Mouse (Mus musculus): ENCODE measurements around the gene Epas1. TPM values are rescaled to one million over a fixed set of nuclear protein-coding genes. Genes with fewer than 3 reads are reported as not detected.

The Epas1 gene
- total RNA-seq, 2 experiments from 2014 or later = 51.0 to 57.3 TPM

DNA sequence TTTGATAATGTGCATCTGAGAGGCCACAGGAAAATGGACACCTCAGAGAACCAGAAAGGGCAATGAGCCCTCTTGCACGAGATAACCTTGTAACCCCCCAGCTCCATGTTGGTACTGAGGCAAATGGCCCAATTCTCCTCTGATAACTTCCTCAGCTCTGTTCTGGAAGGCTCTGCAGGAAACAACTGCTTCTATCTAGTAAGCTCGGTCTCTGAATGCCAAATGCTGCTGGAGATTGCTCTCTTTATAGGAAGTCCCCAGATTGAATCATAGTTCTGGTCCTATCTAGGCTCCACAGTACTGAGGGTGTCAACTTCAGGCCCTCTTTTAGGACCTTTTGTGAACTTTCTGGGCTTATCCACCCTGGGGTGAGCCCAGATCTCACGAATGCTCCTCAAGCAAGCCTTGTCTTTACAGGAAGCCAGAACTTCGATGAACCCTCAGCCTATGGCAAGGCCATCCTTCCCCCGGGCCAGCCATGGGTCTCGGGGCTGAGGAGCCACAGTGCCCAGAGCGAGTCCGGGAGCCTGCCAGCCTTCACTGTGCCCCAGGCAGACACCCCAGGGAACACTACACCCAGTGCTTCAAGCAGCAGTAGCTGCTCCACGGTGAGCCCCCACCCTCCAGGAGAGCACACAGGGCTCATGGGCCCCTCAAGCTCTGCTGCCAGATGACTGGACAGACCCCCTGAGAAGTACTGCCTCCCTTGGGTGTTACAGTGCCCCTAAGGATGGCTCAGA is 71.8 kb downstream of the Epas1 start:
- DNase-seq (ENCODE audit: low spot score in 2 of 2) = no peak

DNA sequence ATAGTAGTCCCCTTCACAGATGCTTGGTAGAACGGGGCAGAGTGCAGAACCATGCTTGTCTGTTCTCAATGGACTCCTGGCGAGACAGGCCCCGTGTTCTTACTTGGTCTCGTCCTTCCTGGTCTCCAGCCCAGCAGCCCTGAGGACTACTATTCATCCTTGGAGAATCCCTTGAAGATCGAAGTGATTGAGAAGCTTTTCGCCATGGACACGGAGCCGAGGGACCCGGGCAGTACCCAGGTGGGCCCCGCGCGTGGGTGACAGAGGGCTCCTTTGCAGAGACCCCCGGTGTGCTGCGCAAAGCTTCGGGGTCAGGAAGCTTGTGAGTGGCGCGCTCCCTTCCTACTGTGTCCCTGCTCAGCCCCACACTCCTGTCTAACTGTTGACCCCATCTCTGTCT is 72.9 kb downstream of the Epas1 start:
- no peak for DNase-seq (ENCODE audit: low spot score in 2 of 2)

DNA sequence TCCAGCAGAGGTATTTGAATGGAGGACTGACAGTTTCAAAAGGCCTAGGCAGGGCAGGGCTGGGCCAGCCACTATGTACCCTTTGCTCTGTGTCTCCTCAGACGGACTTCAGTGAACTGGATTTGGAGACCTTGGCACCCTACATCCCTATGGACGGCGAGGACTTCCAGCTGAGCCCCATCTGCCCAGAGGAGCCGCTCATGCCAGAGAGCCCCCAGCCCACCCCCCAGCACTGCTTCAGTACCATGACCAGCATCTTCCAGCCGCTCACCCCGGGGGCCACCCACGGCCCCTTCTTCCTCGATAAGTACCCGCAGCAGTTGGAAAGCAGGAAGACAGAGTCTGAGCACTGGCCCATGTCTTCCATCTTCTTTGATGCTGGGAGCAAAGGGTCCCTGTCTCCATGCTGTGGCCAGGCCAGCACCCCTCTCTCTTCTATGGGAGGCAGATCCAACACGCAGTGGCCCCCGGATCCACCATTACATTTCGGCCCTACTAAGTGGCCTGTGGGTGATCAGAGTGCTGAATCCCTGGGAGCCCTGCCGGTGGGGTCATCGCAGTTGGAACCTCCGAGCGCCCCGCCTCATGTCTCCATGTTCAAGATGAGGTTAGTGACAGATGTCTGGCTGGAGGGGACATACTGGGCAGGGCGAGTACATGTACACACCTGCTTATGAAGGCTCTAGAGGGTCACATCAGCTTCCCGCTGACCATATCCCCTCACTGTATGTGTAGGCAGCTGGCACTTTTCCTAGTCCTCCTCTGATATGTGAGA is 74.1 kb downstream of the Epas1 start:
- DNase-seq (ENCODE audit: low spot score in 2 of 2) = no peak

DNA sequence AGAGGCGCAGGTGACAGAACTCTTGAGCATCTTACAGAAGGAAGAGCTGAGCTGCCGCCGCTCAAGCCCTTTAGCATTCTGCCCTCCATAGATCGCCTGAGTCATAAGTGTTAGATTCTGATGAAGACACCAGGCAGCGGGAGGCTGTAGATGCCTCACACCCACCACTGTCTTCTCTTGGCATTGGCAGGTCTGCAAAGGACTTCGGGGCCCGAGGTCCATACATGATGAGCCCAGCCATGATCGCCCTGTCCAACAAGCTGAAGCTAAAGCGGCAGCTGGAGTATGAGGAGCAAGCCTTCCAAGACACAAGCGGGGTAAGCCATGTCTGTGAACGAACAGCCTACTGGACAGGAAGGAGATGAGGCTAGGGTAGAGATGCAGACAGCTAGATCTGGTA is 75.0 kb downstream of the Epas1 start:
- DNase-seq (ENCODE audit: low spot score in 2 of 2) = no peak

DNA sequence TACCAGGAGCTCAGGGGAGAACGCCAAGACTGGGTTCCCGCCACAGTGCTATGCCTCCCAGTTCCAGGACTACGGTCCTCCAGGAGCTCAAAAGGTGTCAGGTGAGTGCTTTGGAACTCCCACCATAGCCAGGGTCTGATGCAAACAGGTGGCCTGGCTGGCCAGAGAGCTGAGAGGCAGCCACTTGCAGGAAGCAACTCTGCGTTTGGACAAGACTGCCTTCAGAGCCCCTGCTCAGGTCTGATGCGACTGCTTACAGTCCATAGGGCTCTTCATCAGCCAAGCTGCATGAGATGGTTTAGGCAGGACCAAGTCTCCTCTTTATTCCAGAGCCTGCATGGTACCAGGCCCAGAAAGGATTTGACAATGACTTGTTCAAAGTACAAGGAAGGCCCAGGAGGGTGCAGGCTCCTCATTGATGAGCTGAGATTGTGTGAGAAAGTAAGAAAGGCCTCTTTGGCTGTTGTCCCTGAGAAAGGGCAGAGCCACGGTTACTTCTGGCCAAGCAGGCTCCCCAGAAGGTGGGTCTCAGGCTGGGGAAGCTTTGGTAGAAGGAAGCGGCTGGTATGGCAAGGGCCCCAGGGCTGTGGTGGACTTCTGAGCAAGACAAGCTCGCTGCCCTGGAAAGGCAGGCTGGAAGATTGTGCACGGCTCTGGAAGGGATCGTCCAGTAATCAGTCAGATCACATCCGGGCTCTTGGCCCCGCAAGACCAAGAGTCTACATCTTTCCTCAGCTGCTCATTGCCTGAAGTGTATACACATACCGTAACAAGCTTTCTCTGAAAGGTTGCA is 76.1 kb downstream of the Epas1 start:
- DNase-seq (ENCODE audit: low spot score in 2 of 2) = no peak

DNA sequence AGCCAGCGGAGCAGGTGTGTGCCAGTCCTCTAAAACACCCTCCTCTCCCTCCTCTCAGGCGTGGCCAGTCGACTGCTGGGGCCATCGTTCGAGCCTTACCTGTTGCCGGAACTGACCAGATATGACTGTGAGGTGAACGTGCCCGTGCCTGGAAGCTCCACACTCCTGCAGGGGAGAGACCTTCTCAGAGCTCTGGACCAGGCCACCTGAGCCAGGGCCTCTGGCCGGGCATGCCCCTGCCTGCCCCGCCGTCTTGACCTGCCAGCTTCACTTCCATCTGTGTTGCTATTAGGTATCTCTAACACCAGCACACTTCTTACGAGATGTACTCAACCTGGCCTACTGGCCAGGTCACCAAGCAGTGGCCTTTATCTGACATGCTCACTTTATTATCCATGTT is 77.4 kb downstream of the Epas1 start:
- DNase-seq (ENCODE audit: low spot score in 2 of 2) = no peak

DNA sequence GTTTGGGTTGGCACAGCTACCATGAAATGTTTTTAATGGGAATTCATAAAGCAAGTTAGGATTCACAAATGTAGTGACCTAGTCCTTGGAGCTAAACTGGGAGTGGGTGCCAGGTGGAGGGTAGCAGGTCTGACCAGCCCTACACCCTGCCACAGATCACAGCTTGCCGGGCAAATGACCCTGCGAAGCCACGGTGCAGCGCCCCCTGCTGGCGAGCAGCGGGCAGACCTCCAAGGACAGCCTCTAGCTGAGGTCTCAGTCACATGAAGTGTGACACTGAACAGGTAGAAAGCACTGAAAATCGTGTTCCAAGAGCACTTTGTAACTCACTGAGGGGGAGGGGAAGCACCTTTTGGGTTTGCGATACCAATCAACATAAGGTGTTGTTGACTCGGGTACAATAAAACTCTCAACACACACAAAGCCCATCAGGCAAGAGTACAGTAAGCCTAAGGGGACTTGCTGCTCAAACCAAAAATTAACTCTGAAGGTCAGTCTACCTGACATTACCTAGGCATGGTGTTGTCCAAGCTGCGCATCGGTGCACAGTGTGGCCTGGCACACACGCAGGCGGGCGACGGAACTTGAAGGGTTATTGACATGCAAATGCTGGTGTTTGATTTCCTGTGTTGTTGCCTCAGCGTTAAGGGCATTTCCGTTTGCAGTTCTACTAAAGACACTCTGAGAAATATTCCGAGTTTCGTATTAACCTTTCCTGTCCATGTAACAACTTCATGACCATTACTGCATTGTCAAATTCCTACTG is 79.2 kb downstream of the Epas1 start:
- peak in 1 of 2 experiments; percentile 39 for DNase-seq (ENCODE audit: low spot score in 2 of 2)

DNA sequence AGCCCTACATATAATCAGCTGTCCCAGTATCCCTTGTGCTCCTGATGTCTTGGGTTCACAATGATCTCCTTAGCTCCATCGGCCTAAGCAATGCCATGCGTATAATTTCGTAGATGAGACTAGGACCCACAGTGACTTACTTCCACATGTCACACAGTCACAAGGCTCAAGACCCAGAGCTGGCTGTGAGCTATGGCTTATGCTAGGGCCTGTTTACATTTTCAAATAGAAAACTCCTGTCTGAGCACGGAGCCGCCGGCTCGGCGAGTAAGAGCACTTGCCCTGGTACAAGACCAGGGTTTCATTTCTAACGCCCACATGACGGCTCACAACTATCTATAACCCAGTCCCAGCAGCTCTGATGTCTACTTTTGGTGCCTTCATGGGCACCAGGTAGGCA is 80.4 kb downstream of the Epas1 start:
- no peak for DNase-seq (ENCODE audit: low spot score in 2 of 2)

DNA sequence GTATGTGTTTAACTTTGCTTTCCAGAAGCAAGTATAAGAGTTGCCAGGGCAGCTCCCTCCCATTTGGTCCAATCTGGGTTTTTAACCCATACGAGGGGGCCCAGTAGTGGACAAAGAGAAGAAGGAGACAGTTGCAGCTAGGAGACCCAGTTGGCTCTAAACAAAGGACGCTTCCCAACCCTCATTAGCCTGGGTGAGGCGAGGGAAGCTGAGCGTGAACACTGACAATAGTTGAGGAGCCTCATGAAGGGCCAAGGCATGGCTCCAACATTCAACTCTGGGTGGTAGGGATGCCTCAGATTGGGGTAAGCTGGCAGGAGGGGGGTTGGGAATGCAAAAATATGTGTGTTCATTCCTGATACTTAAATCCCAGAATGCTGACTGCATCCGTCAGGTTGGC is 85.8 kb downstream of the Epas1 start:
- DNase-seq (ENCODE audit: low spot score in 2 of 2) = no peak

DNA sequence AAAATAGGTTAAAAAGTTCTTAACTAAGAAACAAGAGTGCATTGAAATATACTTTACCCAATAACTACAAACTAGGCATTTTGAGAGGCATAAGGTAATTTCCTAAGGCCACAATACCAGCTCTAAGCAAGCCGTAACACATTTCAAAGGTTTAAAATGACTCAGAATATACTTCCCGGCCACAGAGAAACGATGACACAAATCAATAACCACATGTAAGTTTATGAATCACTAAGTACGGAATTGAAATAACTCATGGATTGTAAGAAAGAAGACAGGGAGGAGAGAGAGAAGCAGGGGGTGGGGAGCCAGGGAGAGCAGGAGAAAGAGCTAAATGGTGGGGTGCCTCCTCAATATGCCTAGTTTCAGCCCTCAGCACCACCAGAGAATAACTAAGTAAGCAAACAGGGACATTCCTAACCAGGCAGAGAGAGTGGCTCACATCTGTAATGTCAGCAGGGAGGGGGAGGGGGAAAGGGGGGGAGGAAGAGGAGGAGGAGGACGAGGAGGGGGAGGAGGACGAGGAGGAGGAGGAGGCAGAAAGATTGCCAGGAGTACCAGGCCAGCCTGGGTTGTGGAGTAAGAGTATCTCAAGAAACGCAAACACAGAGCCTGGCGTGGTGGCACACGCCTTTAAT is 97.3 kb downstream of the Epas1 start:
- DNase-seq (ENCODE audit: low spot score in 2 of 2) = no peak

DNA sequence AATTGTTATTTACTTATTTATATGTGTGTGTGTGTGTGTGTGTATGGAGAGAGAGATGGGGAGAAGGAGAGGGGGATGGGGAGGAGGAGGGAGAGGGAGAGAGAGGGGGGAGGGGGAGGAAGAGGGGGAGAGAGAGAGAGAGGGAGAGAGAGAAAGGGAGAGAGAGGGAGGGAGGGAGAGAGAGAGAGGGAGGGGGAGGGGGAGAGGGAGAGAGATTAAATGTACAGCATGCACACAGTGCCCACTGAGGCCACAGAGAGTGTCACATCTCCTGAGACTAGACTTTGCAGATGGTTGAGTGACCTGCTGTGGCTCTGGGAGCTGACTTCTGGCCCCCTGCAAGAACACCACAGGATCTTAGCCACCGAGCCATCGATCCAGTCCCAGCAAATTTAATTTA is 98.3 kb downstream of the Epas1 start:
- DNase-seq (ENCODE audit: low spot score in 2 of 2) = no peak

DNA sequence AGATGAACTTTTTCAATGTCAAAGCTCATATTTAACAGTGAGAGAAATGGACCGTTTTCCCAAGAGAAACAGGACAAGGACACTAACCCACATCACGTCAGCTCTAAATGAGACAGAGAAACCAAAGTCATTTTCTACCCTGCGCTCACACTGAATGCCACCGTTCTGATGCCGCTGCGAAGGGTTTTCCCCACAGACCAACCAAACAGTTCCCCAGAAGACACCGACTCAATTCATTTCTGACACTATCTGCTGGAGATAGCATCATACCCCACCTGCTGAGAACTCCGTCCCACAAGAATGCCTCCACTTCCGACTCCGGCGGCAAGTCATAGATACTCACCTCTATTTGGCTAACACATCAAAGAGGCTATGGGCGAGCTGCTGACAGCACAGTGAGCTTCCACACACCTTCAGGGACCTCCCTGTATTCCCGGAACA is 99.1 kb downstream of the Epas1 start:
- no peak for DNase-seq (ENCODE audit: low spot score in 2 of 2)

DNA sequence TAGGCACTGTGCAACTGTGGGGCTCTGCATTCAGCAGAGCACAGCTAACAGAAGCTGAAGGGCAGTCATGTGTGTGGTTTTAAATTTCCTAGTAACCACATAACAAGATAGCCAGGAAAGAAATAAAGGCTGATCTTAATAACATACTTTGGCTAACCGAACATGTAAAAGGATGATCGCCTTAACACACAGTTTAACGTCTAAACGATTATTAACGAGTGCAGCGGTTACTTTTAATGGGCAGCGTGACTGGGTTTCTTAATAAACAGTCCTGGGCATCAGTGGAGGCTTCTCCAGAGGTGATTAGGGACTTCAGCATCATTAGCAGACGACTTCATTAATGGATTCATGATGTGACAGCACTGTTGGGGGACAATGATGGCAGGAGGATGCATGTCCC is 117.1 kb downstream of the Epas1 start:
- no peak for DNase-seq (ENCODE audit: low spot score in 2 of 2)

DNA sequence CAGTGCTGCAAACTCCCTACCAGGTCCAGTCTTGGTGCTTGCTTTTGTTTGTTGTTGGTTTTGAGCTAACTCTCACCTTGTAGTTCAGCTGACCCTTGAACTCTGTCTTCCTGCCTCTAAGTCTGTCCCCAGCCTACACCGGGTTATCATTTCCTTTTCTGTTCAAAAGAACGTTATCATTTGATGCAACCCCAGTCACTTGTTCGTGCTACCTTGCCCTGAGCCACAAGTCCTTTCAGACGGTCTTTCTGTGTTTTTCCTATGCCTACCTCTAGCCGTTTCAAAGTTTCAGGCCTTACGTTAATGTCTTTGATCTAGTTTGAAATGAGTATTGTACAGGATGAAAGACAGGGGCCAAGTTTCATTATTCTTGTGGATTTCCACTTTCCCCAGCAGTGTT is 119.1 kb downstream of the Epas1 start:
- no peak for DNase-seq (ENCODE audit: low spot score in 2 of 2)

DNA sequence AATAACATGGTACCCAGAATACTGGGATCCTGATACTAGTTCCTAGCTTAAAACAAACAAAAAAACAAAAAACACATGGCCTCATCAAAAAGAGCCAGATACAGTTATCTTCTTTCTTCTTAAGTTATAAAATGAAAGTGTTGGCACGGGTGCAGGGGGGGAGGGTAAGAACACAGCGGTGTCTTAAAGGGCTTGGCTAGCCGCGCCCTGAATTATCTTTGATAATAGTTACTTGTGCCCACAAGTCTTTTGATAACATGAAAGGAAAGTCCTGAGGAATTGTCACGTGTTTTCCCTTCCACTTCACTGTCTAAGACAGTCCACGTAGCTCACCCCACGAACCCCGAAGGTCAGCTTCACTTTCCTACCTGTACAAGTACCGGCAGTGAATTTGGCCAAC is 123.4 kb downstream of the Epas1 start:
- no peak for DNase-seq (ENCODE audit: low spot score in 2 of 2)

DNA sequence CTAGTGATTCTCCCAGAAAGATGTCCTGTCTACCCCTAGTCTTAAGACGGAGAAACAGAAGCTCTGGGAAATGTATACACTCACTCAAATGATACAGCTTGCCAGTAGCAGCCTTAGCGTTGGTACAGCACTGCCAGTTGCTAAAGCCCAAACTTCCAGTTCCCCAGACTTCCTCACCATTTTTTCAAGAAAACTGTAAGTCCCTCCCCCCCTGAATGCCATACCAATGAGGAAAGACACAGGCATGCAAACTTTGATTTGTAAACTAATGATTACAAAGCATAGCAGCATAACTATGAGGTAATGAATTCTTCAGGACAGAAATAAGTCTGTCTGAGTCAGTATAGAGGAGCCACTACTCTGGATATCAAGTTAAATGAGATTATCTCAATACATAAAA is 124.2 kb downstream of the Epas1 start:
- no peak for DNase-seq (ENCODE audit: low spot score in 2 of 2)

DNA sequence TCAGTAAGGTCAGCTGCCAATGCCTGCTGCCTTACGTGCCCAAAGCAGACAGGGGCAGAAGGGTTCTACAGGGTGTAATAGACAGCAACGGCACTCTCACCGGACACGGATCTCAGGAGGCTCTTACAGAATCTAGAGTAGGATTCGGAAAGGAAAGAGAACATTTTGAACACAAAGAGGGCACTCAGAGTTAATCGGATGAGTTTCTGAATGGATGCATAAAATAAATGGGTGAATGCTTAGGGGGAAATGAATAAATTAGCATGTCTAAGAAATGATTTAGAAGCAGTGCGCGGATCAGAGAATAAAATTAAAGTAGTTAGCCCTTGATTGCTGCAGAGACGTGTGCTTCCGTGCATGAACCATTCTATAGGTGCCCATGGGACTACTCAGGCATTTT is 126.6 kb downstream of the Epas1 start:
- no peak for DNase-seq (ENCODE audit: low spot score in 2 of 2)

DNA sequence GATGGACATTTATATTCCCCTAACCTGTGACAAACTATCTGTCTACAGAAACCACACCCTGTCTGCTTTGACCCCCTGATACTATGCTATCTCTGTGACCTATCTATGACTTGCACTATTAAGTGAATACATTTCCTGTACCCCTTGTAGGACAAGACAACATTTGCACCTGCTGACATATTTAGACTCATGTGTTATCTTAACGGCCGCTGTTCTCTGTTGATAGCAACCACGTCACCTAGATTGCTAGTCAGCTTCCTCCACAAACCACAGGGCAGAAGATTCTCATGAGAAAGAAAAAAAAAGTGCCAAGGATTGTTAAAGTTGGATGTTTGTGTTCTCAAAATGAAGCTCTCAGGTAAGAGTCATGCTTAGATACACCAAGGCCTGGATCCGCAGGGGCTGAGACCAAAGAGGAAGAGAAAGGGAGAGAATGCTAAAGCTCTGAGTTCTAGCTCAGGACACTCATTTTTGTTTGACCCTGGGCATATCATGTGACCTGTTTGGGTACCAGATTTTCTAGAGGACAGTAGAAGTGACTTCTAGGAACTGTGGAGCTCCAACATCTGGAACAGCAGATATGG is 127.1 kb downstream of the Epas1 start:
- no peak for DNase-seq (ENCODE audit: low spot score in 2 of 2)
